Mouse (Mus musculus) liver, embryonic 16.5 days (tissue): ENCODE data around the gene Slc22a17. TPM values are rescaled to one million over a fixed set of nuclear protein-coding genes. Genes with fewer than 3 reads are reported as not detected.
"Not testable (repeated sequence)": the region's sequence is repeated elsewhere in the genome, so short reads cannot be mapped to it uniquely, and the experiment has no call there.

Experiments
- ATAC-seq: fragments of 200-750 bp; cut with Nextera tagmentation; 2 replicates; pipeline ENCODE4 v1.8.0; 2017; ENCODE audit warnings: low read depth, mild to moderate bottlenecking, moderate number of reproducible peaks, moderate library complexity
- H3K27ac ChIP-seq: fragments of 300-500 bp; sonication (generic); 2 replicates; pipeline ENCODE4 v1.5.1; 2014; ENCODE audit warnings: mild to moderate bottlenecking, low read length
- H3K27me3 ChIP-seq: fragments of 300-500 bp; sonication (generic); 2 replicates; pipeline ENCODE4 v1.6.1; 2014; ENCODE audit warnings: low read depth, low read length, mixed read lengths; ENCODE audit not compliant: control insufficient read depth, insufficient read depth
- H3K36me3 ChIP-seq: fragments of 300-500 bp; sonication (generic); 2 replicates; pipeline ENCODE4 v1.6.1; 2014; ENCODE audit warnings: mild to moderate bottlenecking; ENCODE audit not compliant: control insufficient read depth, insufficient read depth
- H3K4me1 ChIP-seq: fragments of 300-500 bp; sonication (generic); 2 replicates; pipeline ENCODE4 v1.6.1; 2014; ENCODE audit warnings: low read depth, low read length, mixed read lengths; ENCODE audit not compliant: control insufficient read depth
- H3K4me2 ChIP-seq: fragments of 300-500 bp; sonication (generic); 2 replicates; pipeline ENCODE4 v1.6.1; 2014; ENCODE audit warnings: low read depth, low read length, mixed read lengths
- H3K4me3 ChIP-seq: fragments of 300-500 bp; sonication (generic); 2 replicates; pipeline ENCODE4 v1.5.1; 2014; ENCODE audit warnings: low read depth, mild to moderate bottlenecking, low read length
- H3K9ac ChIP-seq: fragments of 300-500 bp; sonication (generic); 2 replicates; pipeline ENCODE4 v1.6.1; 2014; ENCODE audit warnings: low read depth, low read length
- H3K9me3 ChIP-seq: fragments of 300-500 bp; sonication (generic); replicated peaks from 2 replicates; pipeline ENCODE4 v1.6.1; 2016; ENCODE audit warnings: low read length; ENCODE audit not compliant: control insufficient read depth
- WGBS: fragments of 180-500 bp; shearing (Covaris S2); extraction: QIAGEN DNeasy Blood & Tissue Kit; methylation state at CpG from one replicate; pipeline ENCODE4 v1.1.7; 2014; ENCODE audit not compliant: insufficient replicate concordance; 5-methylcytosine and 5-hydroxymethylcytosine counted together
- polyA plus RNA-seq: library from polyadenylated mRNA; unstranded; fragments of >200 nt; fragmentation: Nextera tagmentation; extraction: Ambion mirVana; gene quantifications from 2 replicates; pipeline ENCODE4 v1.2.1, GENCODE M21; 2015

Gene Slc22a17
- polyA plus RNA-seq, 1 experiment from 2014 or later = 1.5 TPM

GRCm38 (mm10) chr14:54954474-54954873 lies 41.5 kb upstream of the Slc22a17 start:
- Histone ChIP-seq H3K27ac (no peak overlapping the region), H3K4me1 (no peaks in the 10 kb centered on the region), H3K9me3 (no peaks in the 10 kb centered on the region), H3K27me3 (no peaks in the 10 kb centered on the region), H3K4me3 (no peak overlapping the region), H3K36me3 (no peaks in the 10 kb centered on the region), H3K9ac (no peak overlapping the region), H3K4me2 (no peak overlapping the region)
- no peak for ATAC-seq
- WGBS = 57% methylated on average over 3 of the region's 3 CpGs

DNA sequence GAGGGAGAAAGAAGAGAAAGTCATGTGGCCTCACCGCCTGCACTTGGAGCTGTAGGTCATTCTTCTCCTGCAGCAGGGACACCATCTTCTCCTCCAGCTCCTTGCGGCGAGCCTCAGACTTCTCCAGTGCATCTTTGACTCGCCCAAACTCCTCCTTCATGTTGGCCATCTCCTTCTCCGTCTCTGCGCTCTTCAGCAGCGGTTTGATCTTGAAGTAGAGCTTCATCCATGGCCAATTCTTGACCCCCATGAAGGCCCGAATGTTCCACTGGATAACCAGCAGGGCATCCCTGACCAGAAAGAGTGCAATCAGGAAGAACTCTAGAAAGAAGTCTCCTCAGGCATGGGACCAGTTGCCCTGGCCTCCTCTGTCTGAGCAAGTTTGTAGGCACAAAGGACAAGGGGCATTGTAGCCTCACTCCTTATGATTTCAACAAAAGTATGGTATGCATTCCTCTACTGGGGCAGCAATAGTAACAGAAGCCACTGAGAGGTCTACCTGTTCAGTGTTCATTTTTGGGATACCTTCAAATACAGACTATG lies 40.8 kb upstream of the Slc22a17 start:
- no peak overlapping the region for H3K4me2 ChIP-seq
- H3K4me3 ChIP-seq = no peak overlapping the region
- no peaks in the 10 kb centered on the region for H3K4me1 ChIP-seq
- 70% methylated on average over 8 of the region's 8 CpGs for WGBS
- no peaks in the 10 kb centered on the region for H3K36me3 ChIP-seq
- no peak for ATAC-seq
- no peaks in the 10 kb centered on the region for H3K27me3 ChIP-seq
- no peak overlapping the region for H3K27ac ChIP-seq
- H3K9ac ChIP-seq = no peak overlapping the region
- H3K9me3 ChIP-seq = no peaks in the 10 kb centered on the region

DNA sequence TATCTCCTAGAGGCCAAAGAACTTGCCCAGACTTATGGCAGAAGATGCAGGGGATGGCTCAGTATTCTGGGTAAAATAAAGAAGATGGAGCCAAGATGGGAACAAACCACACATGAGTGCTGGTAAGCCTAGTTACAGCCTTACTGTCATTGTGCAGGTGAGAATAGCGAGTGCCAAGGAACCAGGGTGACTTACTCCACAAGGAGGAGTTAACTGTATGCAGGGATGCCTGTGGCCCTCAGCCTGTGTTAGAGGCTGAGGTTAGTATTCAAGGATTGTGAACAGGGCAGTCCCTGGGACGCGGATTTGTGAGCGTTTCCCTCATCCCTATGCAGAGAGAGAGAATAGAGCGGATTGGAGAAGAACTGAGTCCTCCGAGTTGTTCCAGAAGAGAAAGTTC lies 38.7 kb upstream of the Slc22a17 start:
- Histone ChIP-seq H3K9me3 (no peaks in the 10 kb centered on the region), H3K27me3 (no peaks in the 10 kb centered on the region), H3K4me3 (no peak overlapping the region), H3K4me2 (no peak overlapping the region), H3K4me1 (no peaks in the 10 kb centered on the region), H3K27ac (no peak overlapping the region), H3K9ac (no peak overlapping the region), H3K36me3 (no peaks in the 10 kb centered on the region)
- no peak for ATAC-seq
- WGBS = 70% methylated on average over 6 of the region's 6 CpGs

- H3K4me1 ChIP-seq = no peaks in the 10 kb centered on the region
- no peaks in the 10 kb centered on the region for H3K9me3 ChIP-seq
- ATAC-seq = no peak
- H3K4me3 ChIP-seq = no peak overlapping the region
- H3K4me2 ChIP-seq = no peak overlapping the region
- no peak overlapping the region for H3K9ac ChIP-seq
- H3K36me3 ChIP-seq = no peaks in the 10 kb centered on the region
- no peaks in the 10 kb centered on the region for H3K27me3 ChIP-seq
- no peak overlapping the region for H3K27ac ChIP-seq
- 51% methylated on average over 12 of the region's 12 CpGs for WGBS
Observed at GRCm38 (mm10) chr14:54950493-54950892, 37.6 kb upstream of the Slc22a17 start.

DNA sequence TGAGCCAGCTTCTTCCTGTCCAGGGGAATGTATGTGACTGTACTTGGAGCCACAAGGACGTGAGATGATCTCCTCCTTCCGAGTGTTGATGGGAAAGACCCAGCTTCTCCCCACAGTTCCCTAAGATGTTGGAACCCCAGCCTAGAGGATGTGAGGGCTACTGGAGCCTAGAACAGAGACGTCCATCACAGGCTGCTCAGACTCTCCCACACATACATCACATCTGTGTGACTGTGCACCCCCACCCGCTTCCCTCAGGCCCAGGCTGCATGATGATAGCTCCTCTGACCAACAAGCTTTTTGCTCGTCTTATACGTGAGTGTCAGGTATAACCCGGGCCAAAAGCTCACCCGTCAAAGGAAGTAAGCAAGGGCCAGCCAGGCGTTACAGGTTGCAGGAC lies 35.8 kb upstream of the Slc22a17 start:
- ATAC-seq = no peak
- WGBS = 61% methylated on average over 9 of the region's 9 CpGs

DNA sequence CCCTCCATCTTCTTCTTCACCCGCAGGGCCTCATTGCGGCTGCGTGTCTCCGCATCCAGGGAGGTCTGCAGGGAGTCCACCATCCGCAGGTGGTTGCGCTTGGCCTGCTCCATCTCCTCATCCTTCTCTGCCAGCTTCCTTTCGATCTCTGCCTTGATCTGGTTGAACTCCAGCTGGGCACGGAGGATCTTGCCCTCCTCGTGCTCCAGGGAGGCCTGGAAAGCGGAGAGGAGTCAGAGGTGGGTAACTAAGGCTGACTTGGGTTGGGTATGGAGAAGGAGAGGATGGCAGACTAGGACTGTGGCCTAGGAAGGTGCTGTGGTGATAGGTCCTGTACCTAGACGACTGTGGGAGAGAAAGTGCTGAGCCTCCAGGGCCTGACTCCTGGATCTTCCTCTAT lies 34.1 kb upstream of the Slc22a17 start:
- H3K9me3 ChIP-seq, H3K27me3 ChIP-seq, H3K27ac ChIP-seq, ATAC-seq, H3K4me2 ChIP-seq, H3K9ac ChIP-seq, H3K36me3 ChIP-seq, H3K4me3 ChIP-seq, H3K4me1 ChIP-seq: not testable (repeated sequence)
- WGBS = 72% methylated on average over 9 of the region's 11 CpGs

More for the DNA sequence above, 35.8 kb upstream of the Slc22a17 start:
- Histone ChIP-seq H3K27ac (no peak overlapping the region), H3K9ac (no peak overlapping the region), H3K36me3 (no peaks in the 10 kb centered on the region), H3K27me3 (no peaks in the 10 kb centered on the region), H3K4me1 (no peaks in the 10 kb centered on the region), H3K4me3 (no peak overlapping the region), H3K4me2 (no peak overlapping the region), H3K9me3 (no peaks in the 10 kb centered on the region)

DNA sequence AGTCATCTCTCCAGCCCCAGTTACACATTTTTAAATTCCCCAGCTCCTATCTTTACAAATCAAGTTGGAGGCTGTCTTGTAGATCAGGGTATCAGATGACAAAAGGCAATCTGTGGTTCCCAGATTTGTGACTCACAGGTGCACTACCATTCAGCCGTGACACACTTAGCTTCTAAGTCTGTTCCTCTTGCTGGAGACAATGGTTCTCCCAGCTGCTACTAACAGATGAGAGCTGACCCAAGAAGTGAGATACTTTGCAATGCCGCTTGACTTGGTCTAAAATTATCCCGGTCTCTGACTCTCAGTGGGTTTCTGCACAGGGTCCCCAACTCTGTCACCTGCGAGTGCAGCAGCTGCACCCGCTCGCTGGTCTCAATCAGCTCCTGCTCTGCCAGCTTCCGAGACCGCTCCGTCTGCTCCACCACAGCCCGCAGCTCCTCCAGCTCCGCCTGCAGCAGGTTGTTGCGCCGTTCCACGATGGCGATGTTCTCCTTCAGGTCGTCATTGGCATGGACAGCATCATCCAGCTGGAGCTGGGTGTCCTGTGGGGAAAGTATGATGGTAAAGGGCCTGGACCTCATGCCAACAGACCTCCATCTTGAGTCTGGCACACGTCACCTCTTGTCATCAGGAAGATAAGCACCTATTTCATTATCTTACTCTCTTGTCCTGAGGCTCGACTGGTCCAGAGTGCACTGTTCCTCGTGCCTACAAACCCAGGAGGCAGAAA lies 33.2 kb upstream of the Slc22a17 start:
- Histone ChIP-seq H3K4me2 (no peak overlapping the region), H3K9ac (no peak overlapping the region), H3K36me3 (no peaks in the 10 kb centered on the region), H3K4me1 (no peaks in the 10 kb centered on the region), H3K4me3 (no peak overlapping the region), H3K9me3 (no peaks in the 10 kb centered on the region), H3K27me3 (no peaks in the 10 kb centered on the region), H3K27ac (no peak overlapping the region)
- no peak for ATAC-seq
- WGBS = 69% methylated on average over 19 of the region's 19 CpGs

DNA sequence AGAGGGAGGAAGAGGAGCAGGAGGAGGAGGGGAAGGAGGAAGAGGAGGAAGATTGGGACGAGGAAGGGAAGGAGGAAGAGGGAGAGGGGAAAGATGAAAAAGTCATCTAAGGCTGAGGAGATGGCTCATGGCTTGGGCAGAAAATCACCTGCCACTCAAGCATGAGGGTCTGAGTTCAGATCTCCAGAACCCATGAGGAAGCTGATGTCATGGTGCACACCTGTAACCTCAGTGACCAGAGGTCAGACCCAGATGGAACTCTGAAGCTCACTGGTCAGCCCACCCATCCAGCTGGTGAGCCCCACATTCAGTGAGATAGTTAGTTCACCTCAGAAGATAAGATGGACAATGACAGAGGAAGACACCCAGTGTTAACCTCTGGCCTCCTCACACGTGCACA lies 32.0 kb upstream of the Slc22a17 start:
- WGBS = 42% methylated on average over 2 of the region's 2 CpGs
- no peak overlapping the region for H3K4me3 ChIP-seq

DNA sequence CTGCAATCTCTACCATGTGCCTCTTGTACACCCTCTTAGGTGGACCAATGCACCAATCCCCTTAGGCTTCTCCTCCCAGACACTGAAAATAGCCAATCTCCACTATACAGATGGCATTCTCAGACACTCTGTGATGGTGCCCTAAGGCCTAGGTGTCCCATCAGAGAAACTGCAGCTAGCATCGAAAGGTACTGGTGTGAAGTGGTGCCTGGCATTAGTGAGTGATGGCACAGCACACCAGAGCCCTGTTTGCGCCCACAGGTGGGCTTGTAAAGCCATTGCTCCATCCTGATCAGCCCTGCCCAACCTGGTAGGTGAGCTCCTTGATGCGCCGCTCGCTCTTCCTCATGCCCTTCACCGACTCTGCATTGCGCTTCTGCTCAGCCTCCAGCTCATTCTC lies 31.0 kb upstream of the Slc22a17 start:
- Histone ChIP-seq H3K4me3 (no peak overlapping the region), H3K27ac (no peak overlapping the region), H3K36me3 (no peaks in the 10 kb centered on the region), H3K9ac (no peak overlapping the region), H3K4me2 (no peak overlapping the region), H3K27me3 (no peaks in the 10 kb centered on the region), H3K9me3 (no peaks in the 10 kb centered on the region), H3K4me1 (no peaks in the 10 kb centered on the region)
- WGBS = 71% methylated on average over 7 of the region's 7 CpGs
- ATAC-seq = no peak

More for the DNA sequence above, 32.0 kb upstream of the Slc22a17 start:
- Histone ChIP-seq H3K4me1 (no peaks in the 10 kb centered on the region), H3K4me2 (no peak overlapping the region), H3K9me3 (no peaks in the 10 kb centered on the region), H3K9ac (no peak overlapping the region), H3K27me3 (no peaks in the 10 kb centered on the region), H3K36me3 (no peaks in the 10 kb centered on the region), H3K27ac (no peak overlapping the region)
- ATAC-seq = no peak
